Mouse (Mus musculus): ENCODE measurements around the gene Plk5. TPM values are rescaled to one million over a fixed set of nuclear protein-coding genes. Genes with fewer than 3 reads are reported as not detected.

Plk5 gene
- total and polyA plus RNA-seq, 3 experiments = 0.19 TPM; not detected in 1

DNA sequence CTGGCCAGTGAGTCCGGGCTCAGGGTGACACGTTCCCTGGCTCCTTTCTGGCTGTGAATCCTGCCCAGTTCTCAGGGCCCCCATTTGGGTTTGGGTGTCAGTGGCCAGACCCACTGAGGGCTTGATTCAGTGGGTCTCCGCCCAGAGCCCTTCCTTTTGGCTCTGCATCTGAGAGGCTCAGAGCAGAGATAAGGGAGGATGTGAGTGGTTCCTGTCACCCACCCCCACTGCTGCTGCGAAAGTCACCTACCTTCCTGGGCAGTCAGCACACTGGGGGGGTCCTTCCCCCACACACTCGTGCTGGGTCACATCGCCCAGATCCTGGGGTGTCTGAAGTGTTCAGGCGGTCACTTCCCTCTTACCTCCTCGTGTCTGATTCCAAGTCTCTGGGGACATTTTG lies 3.5 kb upstream of the Plk5 start:
- Histone ChIP-seq H3K4me3 (ENCODE audit: control insufficient read depth in 1 of 2, insufficient read depth in 1 of 2, low read depth in 2 of 2, low read length in 2 of 2) (peak overlapping the region; percentile 24 to 37), H3K9ac (ENCODE audit: control insufficient read depth, low read depth, low read length, poor library complexity, severe bottlenecking) (peak overlapping the region; percentile 55), H3K4me1 (ENCODE audit: control insufficient read depth in 1 of 2, insufficient read depth in 2 of 2, low read length in 2 of 2) (peaks cover 14 to 21% of the 10 kb centered on the region in 2 experiments)

GRCm38 (mm10) chr10:80355431-80355830 lies 828 bp upstream of the Plk5 start:
- H3K79me2 ChIP-seq (ENCODE audit: control insufficient read depth, insufficient read depth, low read length, poor library complexity) = no peaks in the 10 kb centered on the region
- H3K9me3 ChIP-seq (replicated peaks; ENCODE audit: insufficient read depth, low read length) = no peaks in the 10 kb centered on the region
- H3K27ac ChIP-seq (ENCODE audit: control insufficient read depth, low read depth, low read length) = no peak overlapping the region
- H3K4me1 ChIP-seq (ENCODE audit: control insufficient read depth in 1 of 2, insufficient read depth in 2 of 2, low read length in 2 of 2) = peaks cover 14 to 21% of the 10 kb centered on the region in 2 experiments
- peaks cover 0 to 10% of the 10 kb centered on the region in 2 experiments; a peak in 2 of 4 replicates for H3K36me3 ChIP-seq (ENCODE audit: control insufficient read depth in 1 of 2, insufficient read depth in 2 of 2, low read length in 2 of 2)
- H3K4me3 ChIP-seq (ENCODE audit: control insufficient read depth in 1 of 2, insufficient read depth in 1 of 2, low read depth in 2 of 2, low read length in 2 of 2) = no peak overlapping the region
- TF ChIP-seq E2F4 (IDR thresholded peaks at IDR 0.05; ENCODE audit: borderline replicate concordance, low read depth, low read length) (no peak), KAT2A (conservative IDR thresholded peaks at IDR 0.05; ENCODE audit: low read depth, low read length) (no peak), ZMIZ1 (IDR thresholded peaks at IDR 0.05; ENCODE audit: low read depth, low read length) (no peak), CTCF (IDR thresholded peaks at IDR 0.05 in 2 of 3, conservative IDR thresholded peaks at IDR 0.05 in 1 of 3; ENCODE audit: control insufficient read depth in 1 of 3, insufficient read depth in 1 of 3, low read depth in 2 of 3, low read length in 3 of 3, poor library complexity in 1 of 3, severe bottlenecking in 1 of 3) (no peak), TBP (IDR thresholded peaks at IDR 0.05; ENCODE audit: low read depth, low read length) (no peak), ZC3H11A (IDR thresholded peaks at IDR 0.05; ENCODE audit: low read depth, low read length) (no peak), MAZ (IDR thresholded peaks at IDR 0.05; ENCODE audit: low read depth, low read length) (no peak), NELFE (IDR thresholded peaks at IDR 0.05; ENCODE audit: low read depth, low read length) (no peak), ETS1 (IDR thresholded peaks at IDR 0.05; ENCODE audit: low read depth, low read length) (no peak), MYC (IDR thresholded peaks at IDR 0.05; ENCODE audit: low read depth, low read length) (no peak), SIN3A (IDR thresholded peaks at IDR 0.05; ENCODE audit: low read length) (no peak), ZKSCAN1 (IDR thresholded peaks at IDR 0.05; ENCODE audit: low read depth, low read length) (no peak), MAX (IDR thresholded peaks at IDR 0.05; ENCODE audit: low read length) (no peak), MEF2A (IDR thresholded peaks at IDR 0.05; ENCODE audit: extremely low read depth, insufficient replicate concordance, low read depth, low read length, poor library complexity, severe bottlenecking) (no peak), MAFK (IDR thresholded peaks at IDR 0.05; ENCODE audit: borderline replicate concordance, low read depth, low read length) (no peak)
- H3K27me3 ChIP-seq (ENCODE audit: control insufficient read depth in 1 of 2, insufficient read depth in 2 of 2, low read length in 2 of 2) = no peaks in the 10 kb centered on the region
- no peak overlapping the region for H3K9ac ChIP-seq (ENCODE audit: control insufficient read depth, low read depth, low read length, poor library complexity, severe bottlenecking)
- DNase-seq (ENCODE audit: low read depth, low spot score) = no peak

More for the DNA sequence above, 3.5 kb upstream of the Plk5 start:
- no peaks in the 10 kb centered on the region for H3K27me3 ChIP-seq (ENCODE audit: control insufficient read depth in 1 of 2, insufficient read depth in 2 of 2, low read length in 2 of 2)
- no peaks in the 10 kb centered on the region; the same call in 1 of the 2 replicates for H3K79me2 ChIP-seq (ENCODE audit: control insufficient read depth, insufficient read depth, low read length, poor library complexity)
- peaks cover 0 to 10% of the 10 kb centered on the region in 2 experiments; a peak in 2 of 4 replicates for H3K36me3 ChIP-seq (ENCODE audit: control insufficient read depth in 1 of 2, insufficient read depth in 2 of 2, low read length in 2 of 2)
- TF ChIP-seq POLR2A (IDR thresholded peaks at IDR 0.05; ENCODE audit: control insufficient read depth in 1 of 2, insufficient read depth in 1 of 2, low read depth in 1 of 2, low read length in 2 of 2, poor library complexity in 1 of 2) (peak in 1 of 2 experiments; percentile 39; a peak in 1 of 4 replicates), MAZ (IDR thresholded peaks at IDR 0.05; ENCODE audit: low read depth, low read length) (peak; percentile 29; the same call in 1 of the 2 replicates), MYC (IDR thresholded peaks at IDR 0.05; ENCODE audit: low read depth, low read length) (peak; percentile 37; the same call in 1 of the 2 replicates), UBTF (IDR thresholded peaks at IDR 0.05; ENCODE audit: borderline replicate concordance, insufficient read depth, low read depth, low read length) (no peak), EP300 (IDR thresholded peaks at IDR 0.05; ENCODE audit: low read depth in 1 of 2, low read length in 2 of 2) (peak; percentile 37 to 57; a peak in 3 of 4 replicates), MXI1 (IDR thresholded peaks at IDR 0.05; ENCODE audit: low read depth, low read length) (0 out of 2 replicates have a peak, but pooled peaks have one; percentile 32), ZMIZ1 (IDR thresholded peaks at IDR 0.05; ENCODE audit: low read depth, low read length) (0 out of 2 replicates have a peak, but pooled peaks have one; percentile 51), RCOR1 (IDR thresholded peaks at IDR 0.05; ENCODE audit: low read depth, low read length) (no peak), TBP (IDR thresholded peaks at IDR 0.05; ENCODE audit: low read depth, low read length) (no peak; the same call in 1 of the 2 replicates), HCFC1 (IDR thresholded peaks at IDR 0.05; ENCODE audit: low read depth, low read length) (0 out of 2 replicates have a peak, but pooled peaks have one; percentile 18), GATA1 (IDR thresholded peaks at IDR 0.05; ENCODE audit: low read depth, low read length) (peak; percentile 65), SIN3A (IDR thresholded peaks at IDR 0.05; ENCODE audit: low read length) (peak; percentile 41; the same call in 1 of the 2 replicates), NELFE (IDR thresholded peaks at IDR 0.05; ENCODE audit: low read depth, low read length) (peak; percentile 38)
- no peaks in the 10 kb centered on the region for H3K9me3 ChIP-seq (replicated peaks; ENCODE audit: insufficient read depth, low read length)
- H3K27ac ChIP-seq (ENCODE audit: control insufficient read depth, low read depth, low read length) = peak overlapping the region; percentile 52
- DNase-seq (ENCODE audit: low read depth, low spot score) = peak; percentile 60
